Mouse (Mus musculus) limb, embryonic 12.5 days (tissue): ENCODE measurements at regions not wholly inside any gene's neighbourhood (a gene's known extent, or its start where the extent isn't known, plus 50 kb on each side); places are given as distances from the start of the nearest gene placed in this dataset.

Experiments
- ATAC-seq: fragments of 200-750 bp; cut with Nextera tagmentation; 2 replicates; pipeline ENCODE4 v1.8.0; 2017; ENCODE audit warnings: low read depth, moderate TSS enrichment; ENCODE audit not compliant: insufficient number of reproducible peaks, insufficient read depth, low FRiP score, low TSS enrichment
- H3K27ac ChIP-seq: fragments of 300-500 bp; sonication (generic); 2 replicates; pipeline ENCODE4 v1.5.1; 2016; ENCODE audit warnings: mild to moderate bottlenecking, moderate library complexity
- H3K27me3 ChIP-seq: fragments of 300-500 bp; sonication (generic); 2 replicates; pipeline ENCODE4 v1.6.1; 2016; ENCODE audit warnings: mild to moderate bottlenecking, moderate library complexity
- H3K36me3 ChIP-seq: fragments of 300-500 bp; sonication (generic); 2 replicates; pipeline ENCODE4 v1.6.1; 2016; ENCODE audit warnings: mild to moderate bottlenecking, moderate library complexity
- H3K4me1 ChIP-seq: fragments of 300-500 bp; sonication (generic); replicated peaks from 2 replicates; pipeline ENCODE4 v1.6.1; 2016
- H3K4me2 ChIP-seq: fragments of 300-500 bp; sonication (generic); 2 replicates; pipeline ENCODE4 v1.6.1; 2016; ENCODE audit warnings: mild to moderate bottlenecking, moderate library complexity
- H3K4me3 ChIP-seq: fragments of 300-500 bp; sonication (generic); replicated peaks from 2 replicates; pipeline ENCODE4 v1.5.1; 2016; ENCODE audit warnings: mild to moderate bottlenecking
- H3K9ac ChIP-seq: fragments of 300-500 bp; sonication (generic); replicated peaks from 2 replicates; pipeline ENCODE4 v1.6.1; 2016; ENCODE audit warnings: mild to moderate bottlenecking, moderate library complexity
- H3K9me3 ChIP-seq: fragments of 300-500 bp; sonication (generic); 2 replicates; pipeline ENCODE4 v1.6.1; 2016; ENCODE audit warnings: mild to moderate bottlenecking, moderate library complexity
- WGBS: fragments of 180-500 bp; shearing (Covaris S2); methylation state at CpG from one replicate; pipeline ENCODE4 v1.1.7; 2016; 5-methylcytosine and 5-hydroxymethylcytosine counted together

GRCm38 (mm10) chr7:115345749-115346148, 602.3 kb downstream of the Insc start:
- H3K9me3 ChIP-seq, result no peaks in the 10 kb centered on the region
- H3K27ac ChIP-seq, result no peak overlapping the region
- no peaks in the 10 kb centered on the region for H3K36me3 ChIP-seq
- WGBS, result 83% methylated on average over 3 of the region's 3 CpGs
- no peaks in the 10 kb centered on the region; the same call in 1 of the 2 replicates for H3K4me1 ChIP-seq
- no peak overlapping the region for H3K9ac ChIP-seq
- ATAC-seq, result no peak
- no peak overlapping the region for H3K4me2 ChIP-seq
- no peak overlapping the region for H3K4me3 ChIP-seq
- 0 out of 2 replicates have a peak, but pooled peaks cover 5% of the 10 kb centered on the region for H3K27me3 ChIP-seq

- WGBS, result 80% methylated on average over 6 of the region's 6 CpGs
- ATAC-seq, result no peak
These were observed 615.2 kb downstream of the Insc start for GRCm38 (mm10) chr7:115358711-115359110.

GRCm38 (mm10) chr7:115360142-115360541, 616.6 kb downstream of the Insc start:
- no peaks in the 10 kb centered on the region for H3K36me3 ChIP-seq
- no peak overlapping the region for H3K27ac ChIP-seq
- H3K4me1 ChIP-seq, result no peaks in the 10 kb centered on the region
- H3K9me3 ChIP-seq, result no peaks in the 10 kb centered on the region
- no peak overlapping the region for H3K4me2 ChIP-seq
- no peak for ATAC-seq
- H3K27me3 ChIP-seq, result no peaks in the 10 kb centered on the region
- H3K9ac ChIP-seq, result no peak overlapping the region
- WGBS, result 81% methylated on average over 3 of the region's 3 CpGs
- no peak overlapping the region for H3K4me3 ChIP-seq

More at GRCm38 (mm10) chr7:115358711-115359110, 615.2 kb downstream of the Insc start:
- Histone ChIP-seq H3K4me1 (no peaks in the 10 kb centered on the region), H3K4me2 (no peak overlapping the region), H3K36me3 (no peaks in the 10 kb centered on the region), H3K27ac (no peak overlapping the region), H3K9me3 (no peaks in the 10 kb centered on the region), H3K4me3 (no peak overlapping the region), H3K9ac (no peak overlapping the region), H3K27me3 (no peaks in the 10 kb centered on the region)

GRCm38 (mm10) chr7:115362117-115362516, 618.6 kb downstream of the Insc start:
- ATAC-seq, result no peak
- H3K27ac ChIP-seq, result no peak overlapping the region
- H3K4me1 ChIP-seq, result no peaks in the 10 kb centered on the region
- H3K4me3 ChIP-seq, result no peak overlapping the region
- no peak overlapping the region for H3K4me2 ChIP-seq
- H3K9ac ChIP-seq, result no peak overlapping the region
- WGBS, result 78% methylated on average over 2 of the region's 2 CpGs
- H3K9me3 ChIP-seq, result no peaks in the 10 kb centered on the region
- H3K36me3 ChIP-seq, result no peaks in the 10 kb centered on the region
- no peaks in the 10 kb centered on the region for H3K27me3 ChIP-seq

GRCm38 (mm10) chr7:115366910-115367309, 623.4 kb downstream of the Insc start:
- Histone ChIP-seq H3K4me3 (no peak overlapping the region), H3K36me3 (no peaks in the 10 kb centered on the region), H3K9ac (no peak overlapping the region), H3K27ac (no peak overlapping the region), H3K4me1 (peaks cover 16% of the 10 kb centered on the region), H3K4me2 (no peak overlapping the region), H3K9me3 (no peaks in the 10 kb centered on the region), H3K27me3 (0 out of 2 replicates have a peak, but pooled peaks cover 4% of the 10 kb centered on the region)
- no peak for ATAC-seq
- WGBS, result 29% methylated on average over 5 of the region's 5 CpGs

- Histone ChIP-seq H3K9me3 (no peaks in the 10 kb centered on the region), H3K27ac (peak overlapping the region; percentile 81), H3K27me3 (0 out of 2 replicates have a peak, but pooled peaks cover 4% of the 10 kb centered on the region), H3K4me3 (no peak overlapping the region), H3K9ac (no peak overlapping the region), H3K4me2 (no peak overlapping the region), H3K4me1 (peaks cover 16% of the 10 kb centered on the region), H3K36me3 (no peaks in the 10 kb centered on the region)
- WGBS, result 59% methylated on average over 9 of the region's 9 CpGs
- peak; percentile 72 for ATAC-seq
These were observed 627.6 kb downstream of the Insc start for GRCm38 (mm10) chr7:115371143-115371542.

- WGBS, result 53% methylated on average over 2 of the region's 2 CpGs
- Histone ChIP-seq H3K27me3 (0 out of 2 replicates have a peak, but pooled peaks cover 4% of the 10 kb centered on the region), H3K27ac (no peak overlapping the region), H3K36me3 (no peaks in the 10 kb centered on the region), H3K4me3 (no peak overlapping the region), H3K4me2 (no peak overlapping the region), H3K4me1 (peaks cover 11% of the 10 kb centered on the region), H3K9me3 (no peaks in the 10 kb centered on the region), H3K9ac (no peak overlapping the region)
- ATAC-seq, result no peak
These were observed 629.4 kb downstream of the Insc start for GRCm38 (mm10) chr7:115372921-115373320.

GRCm38 (mm10) chr7:115373781-115374533, 630.5 kb downstream of the Insc start:
- H3K4me3 ChIP-seq, result no peak overlapping the region

GRCm38 (mm10) chr7:115376067-115376466, 632.6 kb downstream of the Insc start:
- Histone ChIP-seq H3K27ac (no peak overlapping the region), H3K4me3 (no peak overlapping the region), H3K4me1 (peaks cover 21% of the 10 kb centered on the region), H3K9me3 (no peaks in the 10 kb centered on the region), H3K4me2 (no peak overlapping the region), H3K9ac (no peak overlapping the region), H3K27me3 (0 out of 2 replicates have a peak, but pooled peaks cover 4% of the 10 kb centered on the region), H3K36me3 (no peaks in the 10 kb centered on the region)
- 78% methylated on average over 4 of the region's 4 CpGs for WGBS
- ATAC-seq, result no peak

More at GRCm38 (mm10) chr7:115373781-115374533, 630.5 kb downstream of the Insc start:
- Histone ChIP-seq H3K36me3 (no peaks in the 10 kb centered on the region), H3K9me3 (no peaks in the 10 kb centered on the region), H3K27ac (peak overlapping the region; percentile 12; the same call in 1 of the 2 replicates), H3K4me1 (peaks cover 4% of the 10 kb centered on the region; the same call in 1 of the 2 replicates), H3K27me3 (0 out of 2 replicates have a peak, but pooled peaks cover 4% of the 10 kb centered on the region), H3K9ac (no peak overlapping the region), H3K4me2 (no peak overlapping the region)
- no peak for ATAC-seq
- 40% methylated on average over 8 of the region's 8 CpGs for WGBS

- H3K4me1 ChIP-seq, result peaks cover 28% of the 10 kb centered on the region
- H3K9ac ChIP-seq, result no peak overlapping the region
- H3K9me3 ChIP-seq, result no peaks in the 10 kb centered on the region
- no peaks in the 10 kb centered on the region for H3K27me3 ChIP-seq
- WGBS, result 90% methylated on average over 3 of the region's 3 CpGs
- no peak for ATAC-seq
- H3K36me3 ChIP-seq, result no peaks in the 10 kb centered on the region
- H3K4me3 ChIP-seq, result no peak overlapping the region
- H3K27ac ChIP-seq, result no peak overlapping the region
- H3K4me2 ChIP-seq, result no peak overlapping the region
These were observed 635.3 kb downstream of the Insc start for GRCm38 (mm10) chr7:115378836-115379235.

GRCm38 (mm10) chr7:115379600-115379999, 636.1 kb downstream of the Insc start:
- no peaks in the 10 kb centered on the region for H3K36me3 ChIP-seq
- no peak overlapping the region for H3K4me2 ChIP-seq
- no peak for ATAC-seq
- H3K9me3 ChIP-seq, result no peaks in the 10 kb centered on the region
- no peaks in the 10 kb centered on the region for H3K27me3 ChIP-seq
- H3K9ac ChIP-seq, result no peak overlapping the region
- WGBS, result 37% methylated on average over 7 of the region's 7 CpGs
- peaks cover 28% of the 10 kb centered on the region for H3K4me1 ChIP-seq
- no peak overlapping the region for H3K27ac ChIP-seq
- no peak overlapping the region for H3K4me3 ChIP-seq
